Mouse (Mus musculus) heart, embryonic 14.5 days (tissue): ENCODE measurements around the gene Kcnk3. TPM values are rescaled to one million over a fixed set of nuclear protein-coding genes. Genes with fewer than 3 reads are reported as not detected.

Source experiments
- ATAC-seq: fragments of 200-750 bp; cut with Nextera tagmentation; 2 replicates; pipeline ENCODE4 v1.8.0; 2017; ENCODE audit warnings: low read depth, moderate TSS enrichment; ENCODE audit not compliant: insufficient number of reproducible peaks, insufficient read depth, low FRiP score
- H3K27ac ChIP-seq, 2 experiments: fragments of 200-500 bp in 1 of 2; fragments of 300-500 bp in 1 of 2; sonication (generic) in 1 of 2; replicated peaks in 1 of 2; 2 replicates each; pipeline ENCODE4 v1.5.1; 2012 to 2014; ENCODE audit warnings: low read depth in 2 of 2, low read length in 2 of 2, control low read depth in 1 of 2, mild to moderate bottlenecking in 1 of 2, mixed read lengths in 1 of 2; ENCODE audit not compliant: control insufficient read depth in 1 of 2, insufficient read depth in 1 of 2
- H3K27me3 ChIP-seq: fragments of 300-500 bp; sonication (generic); 2 replicates; pipeline ENCODE4 v1.6.1; 2014; ENCODE audit warnings: mild to moderate bottlenecking, low read length, control low read depth; ENCODE audit not compliant: control insufficient read depth, insufficient read depth
- H3K36me3 ChIP-seq: fragments of 300-500 bp; sonication (generic); 2 replicates; pipeline ENCODE4 v1.6.1; 2014; ENCODE audit warnings: mild to moderate bottlenecking, control low read depth, low read length, mixed read lengths; ENCODE audit not compliant: control insufficient read depth, insufficient read depth
- H3K4me1 ChIP-seq, 2 experiments: fragments of 200-500 bp in 1 of 2; fragments of 300-500 bp in 1 of 2; sonication (generic) in 1 of 2; 2 replicates each; pipeline ENCODE4 v1.6.1; 2012 to 2014; ENCODE audit warnings: low read length in 2 of 2, control low read depth in 1 of 2, mixed read lengths in 1 of 2; ENCODE audit not compliant: control insufficient read depth in 2 of 2, insufficient read depth in 2 of 2
- H3K4me2 ChIP-seq: fragments of 300-500 bp; sonication (generic); 2 replicates; pipeline ENCODE4 v1.6.1; 2014; ENCODE audit warnings: mild to moderate bottlenecking, low read length
- H3K4me3 ChIP-seq, 2 experiments: fragments of 200-500 bp in 1 of 2; fragments of 300-500 bp in 1 of 2; sonication (generic) in 1 of 2; 2 replicates each; pipeline ENCODE4 v1.5.1; 2012 to 2014; ENCODE audit warnings: low read length in 2 of 2, mild to moderate bottlenecking in 2 of 2, control low read depth in 1 of 2, low read depth in 1 of 2, moderate library complexity in 1 of 2; ENCODE audit not compliant: control insufficient read depth in 1 of 2, insufficient read depth in 1 of 2
- H3K9ac ChIP-seq: fragments of 300-500 bp; sonication (generic); 2 replicates; pipeline ENCODE4 v1.6.1; 2014; ENCODE audit warnings: mild to moderate bottlenecking, low read length
- H3K9me3 ChIP-seq: fragments of 300-500 bp; sonication (generic); 2 replicates; pipeline ENCODE4 v1.6.1; 2016; ENCODE audit warnings: low read length, control low read depth; ENCODE audit not compliant: control insufficient read depth
- WGBS: fragments of 180-500 bp; shearing (Covaris S2); extraction: QIAGEN DNeasy Blood & Tissue Kit; methylation state at CpG from one replicate; pipeline ENCODE4 v1.1.7; 2014; 5-methylcytosine and 5-hydroxymethylcytosine counted together
- polyA plus RNA-seq: library from polyadenylated mRNA; unstranded; fragments of >200 nt; fragmentation: Nextera tagmentation; extraction: Ambion mirVana; gene quantifications from 2 replicates; pipeline ENCODE4 v1.2.1, GENCODE M21; 2014

Kcnk3 gene
- polyA plus RNA-seq, 1 experiment from 2014 or later, result 40.3 TPM

- Histone ChIP-seq H3K4me1 (peaks cover 39 to 62% of the 10 kb centered on the region in 2 experiments), H3K27ac (peak overlapping the region; percentile 88 to 89; a peak in 3 of 4 replicates), H3K9ac (no peak overlapping the region), H3K36me3 (no peaks in the 10 kb centered on the region), H3K27me3 (no peaks in the 10 kb centered on the region), H3K4me2 (no peak overlapping the region), H3K4me3 (no peak overlapping the region), H3K9me3 (no peaks in the 10 kb centered on the region)
- no peak for ATAC-seq
- 85% methylated on average over 8 of the region's 8 CpGs for WGBS
Measured at GRCm38 (mm10) chr5:30613242-30613641, 25.3 kb downstream of the Kcnk3 start.

GRCm38 (mm10) chr5:30614221-30614620 lies 26.3 kb downstream of the Kcnk3 start:
- Histone ChIP-seq H3K4me3 (no peak overlapping the region), H3K9me3 (no peaks in the 10 kb centered on the region), H3K4me2 (peak overlapping the region; percentile 31), H3K4me1 (peaks cover 43 to 71% of the 10 kb centered on the region in 2 experiments), H3K9ac (peak overlapping the region; percentile 38), H3K27ac (peak overlapping the region; percentile 88 to 89), H3K36me3 (no peaks in the 10 kb centered on the region), H3K27me3 (no peaks in the 10 kb centered on the region)
- WGBS, result 6% methylated on average over 1 of the region's 1 CpGs
- ATAC-seq, result peak; percentile 72

GRCm38 (mm10) chr5:30615416-30615815 lies 27.4 kb downstream of the Kcnk3 start:
- Histone ChIP-seq H3K9ac (peak overlapping the region; percentile 38; the same call in 1 of the 2 replicates), H3K4me2 (peak overlapping the region; percentile 25), H3K36me3 (no peaks in the 10 kb centered on the region), H3K4me3 (no peak overlapping the region), H3K27ac (peak overlapping the region; percentile 88 to 89), H3K27me3 (no peaks in the 10 kb centered on the region), H3K9me3 (no peaks in the 10 kb centered on the region), H3K4me1 (peaks cover 41 to 68% of the 10 kb centered on the region in 2 experiments)
- no peak for ATAC-seq
- 28% methylated on average over 6 of the region's 6 CpGs for WGBS

- 55% methylated on average over 4 of the region's 4 CpGs for WGBS
- Histone ChIP-seq H3K27me3 (no peaks in the 10 kb centered on the region), H3K9me3 (no peaks in the 10 kb centered on the region), H3K27ac (peak overlapping the region; percentile 88 to 89), H3K4me3 (no peak overlapping the region), H3K36me3 (no peaks in the 10 kb centered on the region), H3K9ac (0 out of 2 replicates have a peak overlapping the region, but pooled peaks have one; percentile 38), H3K4me2 (peak overlapping the region; percentile 25), H3K4me1 (peaks cover 41 to 66% of the 10 kb centered on the region in 2 experiments)
- no peak for ATAC-seq
Measured at GRCm38 (mm10) chr5:30615819-30616218, 27.8 kb downstream of the Kcnk3 start.

GRCm38 (mm10) chr5:30616644-30617043 lies 28.7 kb downstream of the Kcnk3 start:
- Histone ChIP-seq H3K9ac (no peak overlapping the region), H3K27me3 (peaks cover 6% of the 10 kb centered on the region), H3K4me2 (no peak overlapping the region), H3K27ac (peak overlapping the region; percentile 69 to 88), H3K4me1 (peaks cover 41 to 62% of the 10 kb centered on the region in 2 experiments), H3K36me3 (no peaks in the 10 kb centered on the region), H3K9me3 (no peaks in the 10 kb centered on the region), H3K4me3 (no peak overlapping the region)
- 37% methylated on average over 3 of the region's 3 CpGs for WGBS
- ATAC-seq, result no peak

GRCm38 (mm10) chr5:30617357-30617756 lies 29.4 kb downstream of the Kcnk3 start:
- H3K9ac ChIP-seq, result peak overlapping the region; percentile 27
- H3K4me3 ChIP-seq, result no peak overlapping the region
- H3K27ac ChIP-seq, result peak overlapping the region; percentile 58 to 88
- peaks cover 11% of the 10 kb centered on the region for H3K27me3 ChIP-seq
- no peaks in the 10 kb centered on the region for H3K9me3 ChIP-seq
- 7% methylated on average over 3 of the region's 3 CpGs for WGBS
- no peak for ATAC-seq
- peaks cover 46 to 67% of the 10 kb centered on the region in 2 experiments for H3K4me1 ChIP-seq
- no peaks in the 10 kb centered on the region for H3K36me3 ChIP-seq
- peak overlapping the region; percentile 36 for H3K4me2 ChIP-seq

- no peak overlapping the region for H3K4me3 ChIP-seq
- ATAC-seq, result 0 out of 2 replicates have a peak, but pooled peaks have one; percentile 7
- WGBS, result 9% methylated on average over 11 of the region's 11 CpGs
- peak overlapping the region; percentile 36 for H3K4me2 ChIP-seq
- peak overlapping the region; percentile 58 to 88 for H3K27ac ChIP-seq
- H3K4me1 ChIP-seq, result peaks cover 46 to 72% of the 10 kb centered on the region in 2 experiments
- H3K36me3 ChIP-seq, result no peaks in the 10 kb centered on the region
- no peaks in the 10 kb centered on the region for H3K9me3 ChIP-seq
- peak overlapping the region; percentile 27 for H3K9ac ChIP-seq
- peaks cover 15% of the 10 kb centered on the region for H3K27me3 ChIP-seq
Measured at GRCm38 (mm10) chr5:30617851-30618250, 29.9 kb downstream of the Kcnk3 start.
